Mouse (Mus musculus) myocyte (in vitro differentiated cells): ENCODE results near the gene Stambpl1. TPM values are rescaled to one million over a fixed set of nuclear protein-coding genes. Genes with fewer than 3 reads are reported as not detected.

Experiments used
- H3K27me3 ChIP-seq: one replicate; pipeline ENCODE4 v1.6.1; 2011; ENCODE audit not compliant: control insufficient read depth, insufficient read depth, insufficient read length
- H3K36me3 ChIP-seq: one replicate; pipeline ENCODE4 v1.6.1; 2011; ENCODE audit not compliant: control insufficient read depth, insufficient read depth
- H3K4me2 ChIP-seq: one replicate; pipeline ENCODE4 v1.6.1; 2011; ENCODE audit warnings: low read depth, control low read depth
- H3K4me3 ChIP-seq: one replicate; pipeline ENCODE4 v1.5.1; 2011; ENCODE audit warnings: mild to moderate bottlenecking, control low read depth, moderate library complexity
- H3K79me2 ChIP-seq: one replicate; pipeline ENCODE4 v1.6.1; 2011; ENCODE audit not compliant: control insufficient read depth, insufficient read depth
- H3ac ChIP-seq: one replicate; pipeline ENCODE4 v1.6.1; 2011; ENCODE audit not compliant: control insufficient read depth, insufficient read length
- CEBPB ChIP-seq: IDR thresholded peaks from 2 replicates; pipeline ENCODE4 v1.6.1; 2011; ENCODE audit warnings: mild to moderate bottlenecking, moderate library complexity; ENCODE audit not compliant: poor library complexity, insufficient read depth, severe bottlenecking
- E2F4 ChIP-seq: IDR thresholded peaks from one replicate; pipeline ENCODE4 v1.6.1; 2011; ENCODE audit warnings: mild to moderate bottlenecking, control low read depth, moderate library complexity; ENCODE audit not compliant: insufficient read depth
- MAX ChIP-seq: IDR thresholded peaks from one replicate; pipeline ENCODE4 v1.6.1; 2011; ENCODE audit warnings: low read depth, mild to moderate bottlenecking, control low read depth
- MYOD1 ChIP-seq, 3 experiments: IDR thresholded peaks; one replicate each; pipeline ENCODE4 v1.6.1; 2011; ENCODE audit warnings: control low read depth in 2 of 3, low read depth in 2 of 3, mild to moderate bottlenecking in 2 of 3, moderate library complexity in 1 of 3; ENCODE audit not compliant: insufficient read length in 2 of 3, control insufficient read depth in 1 of 3
- MYOG ChIP-seq, 3 experiments: IDR thresholded peaks; one replicate each; pipeline ENCODE4 v1.6.1; 2011; ENCODE audit warnings: control low read depth in 2 of 3, low read depth in 2 of 3, mild to moderate bottlenecking in 2 of 3; ENCODE audit not compliant: insufficient read length in 2 of 3, control insufficient read depth in 1 of 3, insufficient read depth in 1 of 3
- POLR2A ChIP-seq: IDR thresholded peaks from one replicate; pipeline ENCODE4 v1.6.1; 2011; ENCODE audit warnings: low read depth, mild to moderate bottlenecking, control low read depth, moderate library complexity; ENCODE audit not compliant: insufficient read length
- POLR2AphosphoS2 ChIP-seq: IDR thresholded peaks from one replicate; pipeline ENCODE4 v1.6.1; 2011; ENCODE audit warnings: low read depth, control low read depth; ENCODE audit not compliant: insufficient read length
- REST ChIP-seq: IDR thresholded peaks from one replicate; pipeline ENCODE4 v1.6.1; 2011; ENCODE audit warnings: mild to moderate bottlenecking, control low read depth, moderate library complexity; ENCODE audit not compliant: insufficient read depth, insufficient read length
- SRF ChIP-seq: IDR thresholded peaks from one replicate; pipeline ENCODE4 v1.6.1; 2011; ENCODE audit warnings: low read depth; ENCODE audit not compliant: control insufficient read depth, insufficient read length
- TCF12 ChIP-seq: IDR thresholded peaks from one replicate; pipeline ENCODE4 v1.6.1; 2011; ENCODE audit warnings: mild to moderate bottlenecking, control low read depth; ENCODE audit not compliant: poor library complexity, insufficient read depth, severe bottlenecking
- TCF3 ChIP-seq: IDR thresholded peaks from one replicate; pipeline ENCODE4 v1.6.1; 2011; ENCODE audit warnings: low read depth, control low read depth; ENCODE audit not compliant: insufficient read length
- USF1 ChIP-seq: IDR thresholded peaks from one replicate; pipeline ENCODE4 v1.6.1; 2011; ENCODE audit warnings: low read depth, mild to moderate bottlenecking, control low read depth, moderate library complexity
- polyA plus RNA-seq: library from polyadenylated mRNA; unstranded; fragments of >200 nt; fragmentation: generic; extraction: Trizol; gene quantifications from one replicate; pipeline ENCODE4 v1.2.1, GENCODE M21; 2012; ENCODE audit warnings: missing spikeins

Stambpl1 gene
- polyA plus RNA-seq, 1 experiment, result 26.9 TPM

DNA sequence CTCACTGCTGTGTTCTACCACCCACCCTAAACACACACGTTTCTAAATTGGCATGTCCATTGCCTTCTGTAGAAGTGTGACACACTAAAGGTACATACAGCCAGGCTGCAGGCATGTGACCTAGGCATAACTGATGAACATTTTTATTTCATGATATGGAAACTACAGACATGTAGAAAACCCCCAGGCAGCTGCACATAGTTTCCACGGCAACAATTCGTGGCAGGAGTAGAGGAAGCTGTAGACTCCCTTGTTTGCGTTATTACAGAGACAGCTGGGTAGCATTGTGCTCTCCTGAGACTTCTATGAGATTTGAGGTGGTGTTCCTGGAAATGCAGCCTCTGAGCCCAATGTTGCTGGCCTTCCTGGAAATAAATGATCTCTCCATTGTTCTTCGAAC, 24.9 kb downstream of the Stambpl1 start:
- Histone ChIP-seq H3K4me3 (no peak overlapping the region), H3K36me3 (peaks cover 22% of the 10 kb centered on the region)
- no peak for TF ChIP-seq MAX
- TF ChIP-seq POLR2AphosphoS2, result no peak
- no peak for TF ChIP-seq TCF3
- no peak for TF ChIP-seq MYOD1 (IDR thresholded peaks at IDR 0.05; ENCODE audit: control insufficient read depth in 1 of 3, insufficient read length in 2 of 3, low read depth in 2 of 3)
- no peak for TF ChIP-seq USF1
- no peak for TF ChIP-seq E2F4
- no peak for TF ChIP-seq MYOG (IDR thresholded peaks at IDR 0.05; ENCODE audit: control insufficient read depth in 1 of 3, insufficient read depth in 1 of 3, insufficient read length in 2 of 3, low read depth in 2 of 3)
- TF ChIP-seq POLR2A, result no peak
- TF ChIP-seq SRF, result no peak
- no peak for TF ChIP-seq TCF12
- no peak for TF ChIP-seq CEBPB
- no peak for TF ChIP-seq REST

GRCm38 (mm10) chr19:34217761-34218160, 25.7 kb downstream of the Stambpl1 start:
- peaks cover 28% of the 10 kb centered on the region for H3K36me3 ChIP-seq
- H3ac ChIP-seq, result no peak overlapping the region
- H3K27me3 ChIP-seq, result no peaks in the 10 kb centered on the region
- H3K79me2 ChIP-seq, result peaks cover 34% of the 10 kb centered on the region
- no peak for TF ChIP-seq SRF
- TF ChIP-seq USF1, result no peak
- TF ChIP-seq REST, result no peak
- TF ChIP-seq MAX, result no peak
- no peak for TF ChIP-seq TCF12
- TF ChIP-seq CEBPB, result no peak
- no peak for TF ChIP-seq POLR2AphosphoS2
- TF ChIP-seq MYOD1 (IDR thresholded peaks at IDR 0.05; ENCODE audit: control insufficient read depth in 1 of 3, insufficient read length in 2 of 3, low read depth in 2 of 3), result no peak
- no peak for TF ChIP-seq POLR2A
- TF ChIP-seq E2F4, result no peak
- no peak for TF ChIP-seq TCF3
- no peak for TF ChIP-seq MYOG (IDR thresholded peaks at IDR 0.05; ENCODE audit: control insufficient read depth in 1 of 3, insufficient read depth in 1 of 3, insufficient read length in 2 of 3, low read depth in 2 of 3)
- H3K4me3 ChIP-seq, result no peak overlapping the region
- no peak overlapping the region for H3K4me2 ChIP-seq

More for the DNA sequence above, 24.9 kb downstream of the Stambpl1 start:
- Histone ChIP-seq H3ac (no peak overlapping the region), H3K27me3 (no peaks in the 10 kb centered on the region), H3K79me2 (peaks cover 42% of the 10 kb centered on the region), H3K4me2 (no peak overlapping the region)

DNA sequence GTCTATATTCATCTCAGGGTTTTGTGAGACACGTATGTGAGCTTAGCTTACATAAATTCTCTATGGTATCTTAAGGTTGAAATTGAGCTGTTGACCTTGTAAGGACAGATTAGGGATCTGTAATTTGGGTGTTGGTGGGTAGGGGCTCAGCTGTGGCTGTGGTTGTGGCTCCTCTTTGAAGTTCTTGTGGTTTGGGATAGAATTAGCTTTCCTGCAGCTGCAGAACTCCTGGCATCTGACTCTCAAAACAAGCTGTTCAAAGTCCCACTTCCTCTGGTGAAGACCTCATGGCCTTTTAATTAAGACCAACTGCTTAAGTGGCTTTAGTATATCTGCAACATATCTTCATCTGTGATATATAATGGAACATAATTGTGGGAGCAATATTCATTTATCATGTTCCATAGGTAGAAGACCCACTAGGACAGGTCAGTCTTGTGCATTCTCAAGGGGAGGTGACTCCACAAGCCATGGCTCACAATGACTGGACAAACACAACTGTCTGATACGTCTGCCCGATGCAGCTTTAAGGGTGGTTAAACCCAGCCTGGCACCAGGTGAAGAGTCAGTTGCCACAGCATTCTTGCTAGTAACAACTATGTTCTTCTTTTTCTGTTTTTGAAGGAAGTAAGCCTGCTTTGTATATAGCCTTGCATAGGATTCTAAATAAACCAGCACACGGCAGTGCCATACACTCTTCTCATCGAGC, 27.4 kb downstream of the Stambpl1 start:
- Histone ChIP-seq H3K27me3 (no peaks in the 10 kb centered on the region), H3K4me2 (peak overlapping the region; percentile 40), H3K4me3 (no peak overlapping the region), H3ac (no peak overlapping the region), H3K36me3 (peaks cover 28% of the 10 kb centered on the region), H3K79me2 (peaks cover 35% of the 10 kb centered on the region)
- TF ChIP-seq POLR2AphosphoS2, result no peak
- TF ChIP-seq MYOG (IDR thresholded peaks at IDR 0.05; ENCODE audit: control insufficient read depth in 1 of 3, insufficient read depth in 1 of 3, insufficient read length in 2 of 3, low read depth in 2 of 3), result peak in 2 of 3 experiments; percentile 65 to 86
- peak; percentile 75 for TF ChIP-seq TCF12
- TF ChIP-seq REST, result no peak
- TF ChIP-seq CEBPB, result no peak
- no peak for TF ChIP-seq USF1
- TF ChIP-seq POLR2A, result no peak
- no peak for TF ChIP-seq MAX
- no peak for TF ChIP-seq TCF3
- TF ChIP-seq MYOD1 (IDR thresholded peaks at IDR 0.05; ENCODE audit: control insufficient read depth in 1 of 3, insufficient read length in 2 of 3, low read depth in 2 of 3), result peak in 2 of 3 experiments; percentile 62 to 65
- TF ChIP-seq E2F4, result no peak
- no peak for TF ChIP-seq SRF

DNA sequence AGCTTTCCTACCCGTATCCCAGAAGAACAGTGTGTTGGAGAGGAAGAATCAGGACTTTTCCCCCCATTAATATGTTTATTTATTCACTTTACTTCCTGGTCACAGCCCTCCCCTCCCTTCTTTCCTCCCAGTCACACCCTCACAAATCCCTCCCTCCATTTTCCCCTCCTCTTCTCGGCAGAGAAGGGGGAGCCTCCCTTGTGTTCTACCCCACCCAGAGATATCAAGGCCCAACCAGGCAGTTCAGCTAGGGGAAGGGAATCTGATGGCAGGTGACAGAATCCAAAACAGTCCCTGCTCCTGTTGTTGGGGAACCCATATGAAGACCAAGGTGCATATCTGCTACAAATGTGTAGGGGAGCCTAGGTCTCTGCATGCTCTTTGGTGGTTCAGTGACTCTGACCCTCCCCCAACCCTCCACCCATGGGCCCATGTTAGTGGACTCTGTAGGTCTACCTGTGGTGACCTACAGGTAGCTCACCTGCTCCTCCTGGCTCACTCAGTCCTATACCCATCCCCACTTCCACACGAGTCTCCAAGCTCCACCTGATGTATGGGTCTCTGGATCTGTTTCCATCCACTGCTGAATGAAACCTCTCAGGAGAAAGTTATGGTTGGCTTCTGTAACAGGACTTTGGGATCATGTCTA, 28.8 kb downstream of the Stambpl1 start:
- no peak for TF ChIP-seq MYOG (IDR thresholded peaks at IDR 0.05; ENCODE audit: control insufficient read depth in 1 of 3, insufficient read depth in 1 of 3, insufficient read length in 2 of 3, low read depth in 2 of 3)
- TF ChIP-seq USF1, result no peak
- TF ChIP-seq TCF12, result no peak
- TF ChIP-seq POLR2A, result no peak
- no peak for TF ChIP-seq SRF
- no peak for TF ChIP-seq MYOD1 (IDR thresholded peaks at IDR 0.05; ENCODE audit: control insufficient read depth in 1 of 3, insufficient read length in 2 of 3, low read depth in 2 of 3)
- TF ChIP-seq REST, result no peak
- no peak for TF ChIP-seq TCF3
- no peak for TF ChIP-seq E2F4
- TF ChIP-seq MAX, result no peak
- no peak for TF ChIP-seq POLR2AphosphoS2
- TF ChIP-seq CEBPB, result no peak
- no peak overlapping the region for H3K4me3 ChIP-seq
- H3K27me3 ChIP-seq, result no peaks in the 10 kb centered on the region
- H3K36me3 ChIP-seq, result peaks cover 28% of the 10 kb centered on the region
- peaks cover 25% of the 10 kb centered on the region for H3K79me2 ChIP-seq
- H3ac ChIP-seq, result no peak overlapping the region
- no peak overlapping the region for H3K4me2 ChIP-seq
